Mouse (Mus musculus) urinary bladder, postnatal 36 days (tissue): ENCODE results near the gene Hbb-bt.
"Not testable (repeated sequence)": the region's sequence is repeated elsewhere in the genome, so short reads cannot be mapped to it uniquely, and the experiment has no call there.

ENCODE experiments used
- DNase-seq, 2 experiments: peaks; one replicate each; pipeline ENCODE4 v3.0.0; 2022; ENCODE audit warnings: low spot score in 2 of 2, mixed read lengths in 1 of 2

Gene Hbb-bt

GRCm38 (mm10) chr7:103808971-103809800 lies 4.6 kb downstream of the Hbb-bt start:
- DNase-seq, result no peak

GRCm38 (mm10) chr7:103808120-103808519 lies 5.7 kb downstream of the Hbb-bt start:
- DNase-seq, result not testable (repeated sequence)

GRCm38 (mm10) chr7:103806856-103807255 lies 6.9 kb downstream of the Hbb-bt start:
- no peak for DNase-seq

- no peak for DNase-seq
Observed at GRCm38 (mm10) chr7:103792669-103793388, 21.0 kb downstream of the Hbb-bt start.

- no peak for DNase-seq
Observed at GRCm38 (mm10) chr7:103791721-103792120, 22.1 kb downstream of the Hbb-bt start, which contains the start of gene Olfr67. Gene Olfr67 (minus strand): TSS chr7:103791821.

- DNase-seq, result no peak
Observed at GRCm38 (mm10) chr7:103779598-103779997, 34.2 kb downstream of the Hbb-bt start, which contains the start of gene Olfr68. Gene Olfr68 (minus strand): TSS chr7:103779698.

GRCm38 (mm10) chr7:103777652-103778051 lies 36.1 kb downstream of the Hbb-bt start:
- DNase-seq, result not testable (repeated sequence)

- DNase-seq, result no peak
Observed at GRCm38 (mm10) chr7:103771494-103771893, 42.3 kb downstream of the Hbb-bt start, which contains the start of gene Olfr69. Gene Olfr69 (minus strand): TSS chr7:103771594.

GRCm38 (mm10) chr7:103767687-103768086 lies 46.1 kb downstream of the Hbb-bt start:
- DNase-seq, result not testable (repeated sequence)
